Mouse (Mus musculus) urinary bladder, postnatal 10 days (tissue): ENCODE measurements around the gene Dyrk2.

ENCODE experiments used
- DNase-seq: peaks from one replicate; pipeline ENCODE4 v3.0.0; 2022; ENCODE audit warnings: low spot score

The Dyrk2 gene

GRCm38 (mm10) chr10:118870201-118870980 is at the start of gene Dyrk2:
Gene Dyrk2 (minus strand): TSS chr10:118870209.
- DNase-seq, result no peak

GRCm38 (mm10) chr10:118902625-118903024 is 32.6 kb upstream of the Dyrk2 start:
- no peak for DNase-seq

- DNase-seq, result no peak
These were observed 23.6 kb upstream of the Dyrk2 start for GRCm38 (mm10) chr10:118893645-118894044.

- DNase-seq, result no peak
These were observed 14.1 kb upstream of the Dyrk2 start for GRCm38 (mm10) chr10:118884126-118884525.

GRCm38 (mm10) chr10:118883317-118883716 is 13.3 kb upstream of the Dyrk2 start:
- no peak for DNase-seq

GRCm38 (mm10) chr10:118882258-118882885 is 12.4 kb upstream of the Dyrk2 start:
- DNase-seq, result no peak

- DNase-seq, result no peak
These were observed 10.8 kb upstream of the Dyrk2 start for GRCm38 (mm10) chr10:118880776-118881175.

- DNase-seq, result no peak
These were observed 2.2 kb upstream of the Dyrk2 start for GRCm38 (mm10) chr10:118872196-118872595.

- no peak for DNase-seq
These were observed 413 bp downstream of the Dyrk2 start for GRCm38 (mm10) chr10:118869591-118870001.

GRCm38 (mm10) chr10:118868601-118869590 is 1.1 kb downstream of the Dyrk2 start:
- peak; percentile 45 for DNase-seq

- no peak for DNase-seq
These were observed 2.0 kb downstream of the Dyrk2 start for GRCm38 (mm10) chr10:118867896-118868600.

- no peak for DNase-seq
These were observed 2.6 kb downstream of the Dyrk2 start for GRCm38 (mm10) chr10:118867304-118867895.

GRCm38 (mm10) chr10:118864976-118865375 is 5.0 kb downstream of the Dyrk2 start:
- DNase-seq, result no peak

- DNase-seq, result no peak
These were observed 6.4 kb downstream of the Dyrk2 start for GRCm38 (mm10) chr10:118863611-118864010.

- no peak for DNase-seq
These were observed 7.8 kb downstream of the Dyrk2 start for GRCm38 (mm10) chr10:118862233-118862632.

GRCm38 (mm10) chr10:118861234-118862025 is 8.6 kb downstream of the Dyrk2 start:
- no peak for DNase-seq

GRCm38 (mm10) chr10:118859655-118860054 is 10.4 kb downstream of the Dyrk2 start:
- no peak for DNase-seq

GRCm38 (mm10) chr10:118854641-118855040 is 15.4 kb downstream of the Dyrk2 start:
- no peak for DNase-seq

GRCm38 (mm10) chr10:118852554-118852953 is 17.5 kb downstream of the Dyrk2 start:
- no peak for DNase-seq

GRCm38 (mm10) chr10:118848501-118848900 is 21.5 kb downstream of the Dyrk2 start:
- DNase-seq, result no peak
